Mouse (Mus musculus) adrenal gland, postnatal 14 days (tissue): ENCODE results near the gene Syf2. TPM values are rescaled to one million over a fixed set of nuclear protein-coding genes. Genes with fewer than 3 reads are reported as not detected.

ENCODE experiments used
- DNase-seq: peaks from one replicate; pipeline ENCODE4 v3.0.0; 2021; ENCODE audit warnings: mixed read lengths
- total RNA-seq: library from RNA; stranded (reverse); gene quantifications from 2 replicates; pipeline ENCODE4 v1.2.3, GENCODE M21; 2021

Gene Syf2
- total RNA-seq, 1 experiment from 2014 or later = 81.4 TPM

- DNase-seq = peak; percentile 99
Measured at GRCm38 (mm10) chr4:134923258-134924018, 7.3 kb upstream of the Syf2 start, which contains the start of gene Rsrp1. Rsrp1 (plus strand) TSS chr4:134923592.

GRCm38 (mm10) chr4:134924019-134924741, 6.5 kb upstream of the Syf2 start:
- peak; percentile 89 for DNase-seq

DNA sequence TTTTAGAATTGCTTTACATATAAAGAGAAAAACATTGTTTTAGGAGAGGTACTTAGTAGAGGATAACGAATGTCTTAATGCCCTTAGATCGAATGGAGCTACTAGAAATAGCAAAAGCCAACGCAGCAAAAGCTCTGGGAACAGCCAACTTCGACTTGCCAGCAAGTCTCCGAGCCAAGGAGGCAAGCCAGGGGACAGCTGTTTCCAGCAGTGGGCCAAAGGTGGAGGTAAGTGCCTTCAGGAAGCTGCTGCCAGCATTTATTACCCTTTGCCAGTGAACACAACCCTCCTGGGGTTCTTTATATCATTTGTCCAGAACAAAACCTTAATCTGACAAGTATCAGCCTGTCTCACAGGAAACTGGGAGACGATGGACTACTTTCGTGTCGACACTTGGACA, 5.5 kb upstream of the Syf2 start:
- DNase-seq = peak; percentile 68

DNA sequence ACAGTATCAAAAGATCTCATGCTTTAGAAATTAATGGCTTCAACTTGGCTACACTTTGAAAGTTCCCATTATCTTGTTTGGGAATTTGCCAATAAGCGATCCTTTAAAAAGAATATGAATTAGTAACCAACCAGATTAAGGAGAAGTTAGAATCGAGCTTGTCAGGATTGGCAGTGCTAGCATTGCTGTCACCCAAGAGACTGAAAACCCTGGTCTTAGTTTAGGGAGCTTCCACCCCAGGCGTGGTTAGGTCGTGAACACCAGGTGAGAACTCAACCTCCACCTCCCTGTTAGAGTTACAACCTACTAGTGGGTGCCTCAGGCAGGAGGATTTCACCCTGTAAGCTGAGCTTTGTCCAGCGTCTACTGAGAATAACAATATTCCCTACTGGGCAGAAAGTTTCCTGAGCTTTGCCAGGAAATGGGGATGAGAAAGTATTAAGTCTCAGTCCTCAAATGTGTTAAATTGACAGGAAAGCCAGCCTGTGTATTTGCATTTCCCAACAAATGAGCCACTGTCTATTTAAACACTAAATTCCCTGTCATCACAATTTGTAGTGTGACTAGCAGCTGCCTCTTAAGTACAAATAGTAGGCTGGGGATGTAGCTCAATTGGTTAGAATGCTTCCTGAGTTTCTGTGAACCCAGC, 2.8 kb upstream of the Syf2 start:
- DNase-seq = no peak

- no peak for DNase-seq
Measured at GRCm38 (mm10) chr4:134928464-134928836, 2.2 kb upstream of the Syf2 start.

- no peak for DNase-seq
Measured at GRCm38 (mm10) chr4:134929536-134929935, 1.2 kb upstream of the Syf2 start.

GRCm38 (mm10) chr4:134930190-134930589, 508 bp upstream of the Syf2 start:
- DNase-seq = no peak

DNA sequence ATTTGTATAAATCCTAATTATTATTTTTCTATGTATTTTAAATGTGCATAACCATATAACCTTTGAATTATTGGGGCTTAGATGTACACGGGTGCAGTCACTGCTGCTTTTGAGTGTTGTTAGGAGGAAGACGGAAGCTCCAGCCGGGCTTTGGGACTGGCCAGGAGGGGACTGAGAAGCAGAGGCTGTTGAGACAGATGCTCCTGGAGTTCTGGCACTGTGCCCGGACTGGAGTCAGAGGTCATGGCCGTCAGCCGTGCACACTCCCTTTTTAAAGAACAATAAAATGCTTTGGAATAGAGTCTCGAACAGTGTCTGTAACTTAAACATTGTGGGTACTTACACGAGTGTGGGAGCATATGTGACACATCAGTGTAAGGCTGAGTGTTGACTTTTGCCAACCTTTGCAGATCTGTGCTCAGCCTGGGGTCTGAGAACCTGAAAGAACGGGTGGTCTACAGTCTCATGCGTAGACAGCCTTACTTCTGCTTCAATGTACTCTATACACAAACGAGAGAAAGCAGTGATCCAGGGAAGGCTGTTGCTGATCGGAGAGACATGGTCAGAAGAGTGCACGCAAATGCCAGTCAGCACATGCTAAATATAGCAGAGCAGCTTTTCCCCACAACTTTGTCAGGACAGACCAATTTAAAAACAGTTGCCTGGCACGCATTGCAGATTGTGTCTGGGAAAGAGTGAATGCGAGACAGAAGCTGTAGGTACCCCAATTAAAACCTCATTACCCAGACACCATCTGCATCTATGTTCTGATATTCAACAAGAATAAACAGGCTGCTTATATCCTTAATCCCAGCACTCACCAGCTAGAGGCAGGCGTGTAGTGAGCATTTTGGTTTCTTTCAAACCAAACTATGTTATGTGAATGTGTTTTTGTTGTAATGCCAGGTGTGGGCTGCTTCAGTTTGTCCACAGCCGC, 6.8 kb downstream of the Syf2 start:
- DNase-seq = peak; percentile 71

GRCm38 (mm10) chr4:134939900-134940299, 9.2 kb downstream of the Syf2 start:
- no peak for DNase-seq

- DNase-seq = no peak
Measured at GRCm38 (mm10) chr4:134943758-134944538, 13.2 kb downstream of the Syf2 start.

- peak; percentile 80 for DNase-seq
Measured at GRCm38 (mm10) chr4:134946024-134946744, 15.5 kb downstream of the Syf2 start.

DNA sequence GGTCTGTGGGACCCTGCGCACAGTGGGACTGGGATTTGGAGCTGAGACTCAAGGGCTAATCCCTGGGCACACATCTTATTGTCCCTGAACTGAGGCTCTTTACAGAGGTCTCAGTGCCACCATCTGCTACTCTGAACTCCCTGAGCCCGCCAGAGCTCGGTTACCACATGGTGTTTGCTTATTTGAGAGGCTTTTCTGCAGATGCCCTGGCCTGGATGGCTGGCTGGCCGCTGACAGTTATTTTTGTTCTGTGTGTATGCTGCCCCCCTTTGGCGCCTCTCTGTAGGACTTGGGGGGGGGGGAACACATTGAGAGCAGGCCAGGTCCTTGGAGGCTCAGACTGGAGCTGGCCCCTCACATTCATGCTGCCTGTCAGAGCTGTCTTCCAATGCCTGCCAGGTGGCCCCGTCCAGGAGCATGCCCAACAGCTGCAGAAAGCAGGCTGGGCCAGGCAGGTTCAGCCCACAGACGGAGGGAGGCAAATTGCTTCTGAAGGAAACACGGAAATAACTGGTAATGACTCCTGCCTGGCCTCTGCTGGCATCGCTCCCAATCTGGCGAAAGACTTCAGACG, 19.9 kb downstream of the Syf2 start:
- DNase-seq = peak; percentile 73

DNA sequence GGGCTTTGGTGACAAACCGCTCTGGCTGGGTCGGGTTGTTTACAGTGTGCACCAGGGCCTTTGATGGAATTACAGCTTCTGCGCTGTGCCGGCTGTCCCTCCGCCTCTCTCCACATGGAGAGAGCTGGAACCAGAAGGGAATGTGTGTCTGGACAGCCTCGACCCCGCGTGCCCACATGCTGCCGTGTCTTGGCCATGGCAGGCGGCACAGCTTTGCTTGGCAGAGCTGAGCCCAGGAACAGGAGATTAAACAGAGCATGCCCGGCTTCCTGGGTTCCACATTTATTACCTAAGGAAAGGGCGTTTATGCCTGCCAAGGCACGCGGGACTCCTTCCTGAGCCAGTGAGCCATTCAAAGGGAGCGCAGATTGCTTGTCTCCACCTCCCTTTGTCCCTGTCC, 23.8 kb downstream of the Syf2 start:
- peak; percentile 30 for DNase-seq

DNA sequence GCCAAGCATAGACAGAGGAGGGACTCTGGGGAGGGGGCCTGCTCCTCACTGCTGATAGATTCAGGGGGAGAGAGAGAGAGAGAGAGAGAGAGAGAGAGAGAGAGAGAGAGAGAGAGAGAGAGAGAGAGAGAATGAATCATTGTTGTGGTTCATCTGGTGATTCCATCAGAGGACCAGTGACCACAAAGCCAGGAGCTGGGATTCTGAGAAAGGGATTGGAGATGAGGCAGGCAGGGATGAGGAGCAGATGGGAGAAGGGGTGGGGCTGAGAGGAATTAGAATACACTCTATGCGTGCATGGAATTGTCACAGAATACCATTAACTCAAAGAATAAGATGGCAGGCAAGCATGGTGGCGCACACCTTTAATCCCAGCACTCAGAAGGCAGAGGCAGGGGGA, 24.5 kb downstream of the Syf2 start:
- DNase-seq = no peak

DNA sequence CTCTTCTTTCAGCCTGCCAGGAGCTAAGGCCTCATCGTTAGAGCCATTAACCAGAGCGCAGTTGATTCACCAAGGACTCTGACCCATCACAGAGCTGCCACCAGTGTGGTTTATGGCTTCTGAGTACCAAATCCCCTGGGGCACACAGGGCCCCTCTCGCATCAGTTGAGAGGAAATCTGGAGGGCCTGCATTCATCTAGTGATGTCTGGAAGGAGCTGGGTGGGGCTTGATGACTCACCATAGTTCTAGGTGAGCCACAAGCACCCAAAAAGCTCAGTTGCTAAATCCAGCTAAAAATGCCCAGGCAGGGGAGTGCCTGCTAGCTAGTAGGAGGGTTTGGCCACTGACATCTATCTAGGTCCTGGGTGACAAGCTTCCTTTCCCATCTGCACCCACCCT, 25.1 kb downstream of the Syf2 start:
- no peak for DNase-seq

- DNase-seq = peak; percentile 86
Measured at GRCm38 (mm10) chr4:134956328-134956727, 25.6 kb downstream of the Syf2 start.

- DNase-seq = peak; percentile 65
Measured at GRCm38 (mm10) chr4:134963021-134963776, 32.5 kb downstream of the Syf2 start.

DNA sequence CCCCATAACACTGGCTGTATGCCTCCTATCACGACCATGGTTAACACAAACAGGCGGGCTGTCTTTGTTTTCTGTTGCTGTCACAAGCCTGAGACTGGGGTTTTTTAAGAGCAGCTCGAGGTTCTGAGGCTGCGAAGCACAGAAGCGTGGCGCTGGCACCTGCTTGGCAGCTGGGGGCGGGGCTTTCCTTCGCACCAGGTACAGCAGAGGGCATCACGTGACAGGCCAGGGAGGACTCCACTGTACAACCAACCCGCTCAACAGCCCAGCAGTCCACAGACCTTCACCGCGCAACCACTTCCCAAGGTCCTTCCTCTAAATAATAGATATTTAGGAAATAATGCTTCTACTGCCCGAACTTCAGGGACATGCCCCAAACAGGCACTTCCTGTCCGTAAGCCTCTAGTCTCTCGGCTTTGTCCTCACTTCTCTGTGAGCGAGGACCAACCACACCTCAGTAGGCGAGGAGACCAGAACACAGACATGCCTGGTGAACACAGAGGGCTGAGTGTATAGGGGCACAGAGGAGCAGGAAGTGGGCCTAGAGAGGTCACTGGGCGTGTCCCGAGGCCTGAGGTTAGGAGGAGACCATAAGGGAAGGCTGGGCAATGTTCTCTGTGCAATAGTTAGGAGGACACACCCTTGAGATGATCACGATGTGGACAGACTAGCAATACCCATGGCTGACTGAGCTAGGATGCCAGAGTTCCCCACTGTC, 37.3 kb downstream of the Syf2 start:
- no peak for DNase-seq

DNA sequence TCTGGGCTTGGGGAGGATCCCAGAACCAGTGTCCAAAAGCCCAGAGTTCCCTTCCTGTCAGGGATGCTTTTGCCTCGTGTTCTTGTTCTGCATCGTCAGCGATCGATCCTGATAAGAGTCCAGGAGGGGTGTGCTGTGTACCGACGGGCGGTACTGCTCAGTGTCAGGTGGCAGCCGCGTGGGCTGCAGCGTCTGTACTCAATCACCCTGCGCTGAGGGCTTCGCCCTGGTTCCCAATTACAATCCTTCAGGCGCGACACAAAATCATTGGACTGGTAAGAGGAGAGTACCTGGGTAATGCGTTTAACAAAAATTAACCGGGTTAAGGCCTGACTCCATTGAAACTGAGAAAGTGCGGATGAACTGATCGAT, 37.9 kb downstream of the Syf2 start:
- no peak for DNase-seq
